Mouse (Mus musculus): ENCODE measurements around the gene Cdk10.

Gene Cdk10

GRCm38 (mm10) chr8:123275096-123275495 is 50.5 kb downstream of the Cdk10 start:
- no peak for DNase-seq

- DNase-seq: no peak
Measured at GRCm38 (mm10) chr8:123278445-123278844, 53.8 kb downstream of the Cdk10 start.

GRCm38 (mm10) chr8:123279828-123280227 is 55.2 kb downstream of the Cdk10 start:
- no peak for DNase-seq

- no peak for DNase-seq
Measured at GRCm38 (mm10) chr8:123280302-123281094, 55.9 kb downstream of the Cdk10 start.

Data from retina, postnatal 1 day (tissue).